Mouse (Mus musculus): Measurements from ENCODE around the gene Hadhb. TPM values are rescaled to one million over a fixed set of nuclear protein-coding genes. Genes with fewer than 3 reads are reported as not detected.

Gene Hadhb
- polyA plus RNA-seq, 1 experiment from 2014 or later: 93.0 TPM

DNA sequence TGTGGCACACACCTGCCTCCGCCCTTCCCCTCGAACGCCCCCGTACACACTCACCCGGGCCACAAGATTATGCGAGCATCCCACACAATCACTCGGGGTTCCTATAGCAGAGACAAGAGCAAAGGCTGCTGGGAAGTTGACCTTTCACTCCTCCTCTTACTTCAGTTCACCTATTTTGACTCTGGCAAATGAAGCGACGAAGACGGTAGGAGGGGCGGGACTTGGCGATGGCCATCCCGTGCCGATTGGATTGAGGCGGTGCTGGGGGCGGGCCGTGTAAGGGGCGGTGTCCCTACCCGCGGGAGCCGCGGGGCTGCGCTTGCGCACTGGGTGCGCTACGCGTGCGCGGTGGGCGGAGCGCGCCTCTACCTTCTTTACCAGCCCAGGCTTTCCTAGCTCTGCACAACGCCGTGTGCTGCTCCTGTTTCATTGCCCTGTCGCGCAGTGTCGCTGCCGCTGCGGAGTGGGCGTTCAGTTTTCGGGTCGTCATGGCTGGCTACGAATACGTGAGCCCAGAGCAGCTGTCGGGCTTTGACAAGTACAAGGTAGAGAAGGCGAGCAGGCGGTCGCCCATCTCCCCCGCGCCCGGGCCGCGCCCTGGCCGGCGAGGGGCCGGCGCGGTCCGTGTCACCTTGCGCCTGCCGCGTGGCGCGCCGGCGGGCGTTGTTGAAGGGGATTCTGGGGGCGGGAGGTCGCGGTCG lies 77.4 kb downstream of the Hadhb start, which contains the start of gene Selenoi:
Selenoi (plus strand) TSS at position 311 of the 701 bp plus-strand sequence.
- H3K4me3 ChIP-seq: peak within 1 kb of the TSS; percentile 87
- H3K27me3 ChIP-seq (ENCODE audit: insufficient read depth, poor library complexity, severe bottlenecking): no peaks in the 10 kb centered on the region
- H3K9me3 ChIP-seq: peaks cover 9% of the 10 kb centered on the region
- H3K4me1 ChIP-seq (replicated peaks): peaks cover 29% of the 10 kb centered on the region
- peak within 1 kb of the TSS; percentile 91 for H3K27ac ChIP-seq
- 2% methylated on average over 71 of the region's 71 CpGs for WGBS
- DNase-seq (ENCODE audit: low spot score): peak; percentile 98
- H3K36me3 ChIP-seq: peaks cover 12% of the 10 kb centered on the region

DNA sequence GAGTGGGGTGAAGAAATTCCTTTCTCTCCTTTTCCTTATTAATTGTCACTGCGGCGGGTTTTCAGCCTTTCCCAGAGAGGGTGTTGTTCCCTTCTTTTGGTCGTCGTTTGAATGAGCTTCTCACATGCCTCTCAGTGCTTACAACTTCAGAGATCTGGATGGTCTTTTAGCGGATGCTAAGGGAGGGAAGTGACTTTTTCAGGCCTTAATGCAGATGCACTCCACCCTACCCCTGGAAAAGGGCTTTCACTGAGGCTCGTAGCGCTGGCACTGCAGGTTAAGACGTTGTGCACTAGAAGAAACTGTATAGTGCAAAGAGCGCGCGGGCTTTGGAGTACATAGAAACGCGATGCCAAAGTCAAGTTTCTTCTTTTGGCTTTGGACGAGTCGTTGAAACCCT lies 78.0 kb downstream of the Hadhb start:
- no peaks in the 10 kb centered on the region for H3K27me3 ChIP-seq (ENCODE audit: insufficient read depth, poor library complexity, severe bottlenecking)
- DNase-seq (ENCODE audit: low spot score): no peak
- H3K4me1 ChIP-seq (replicated peaks): peaks cover 29% of the 10 kb centered on the region
- H3K36me3 ChIP-seq: peaks cover 18% of the 10 kb centered on the region
- peak overlapping the region; percentile 91 for H3K27ac ChIP-seq
- peaks cover 9% of the 10 kb centered on the region for H3K9me3 ChIP-seq
- 4% methylated on average over 15 of the region's 15 CpGs for WGBS
- peak overlapping the region; percentile 87 for H3K4me3 ChIP-seq

DNA sequence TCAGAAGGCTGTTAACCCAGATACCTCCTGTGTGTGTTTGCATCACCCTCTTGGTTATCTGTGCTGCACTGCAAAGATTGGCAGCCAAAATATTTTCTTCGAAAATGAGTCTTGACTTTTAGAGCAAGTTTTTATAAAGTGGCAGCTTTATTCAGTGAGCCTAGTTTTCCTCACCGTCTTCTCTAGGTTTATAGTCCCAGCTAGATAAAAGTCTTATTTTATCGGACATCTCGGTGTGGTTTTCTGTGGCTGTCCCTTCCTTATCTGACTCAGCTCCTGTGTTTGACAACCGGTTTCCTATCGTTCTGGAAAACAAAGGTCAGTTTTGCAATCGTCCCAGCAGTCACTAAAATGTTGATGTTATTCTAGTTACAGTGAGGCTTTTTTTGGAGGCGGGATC lies 78.9 kb downstream of the Hadhb start:
- no peak overlapping the region for H3K27ac ChIP-seq
- peaks cover 28% of the 10 kb centered on the region for H3K36me3 ChIP-seq
- H3K4me1 ChIP-seq (replicated peaks): peaks cover 29% of the 10 kb centered on the region
- 76% methylated on average over 8 of the region's 8 CpGs for WGBS
- peak overlapping the region; percentile 87 for H3K4me3 ChIP-seq
- H3K27me3 ChIP-seq (ENCODE audit: insufficient read depth, poor library complexity, severe bottlenecking): no peaks in the 10 kb centered on the region
- H3K9me3 ChIP-seq: peaks cover 9% of the 10 kb centered on the region
- DNase-seq (ENCODE audit: low spot score): no peak

MicroRNA genes within 50 kb of the gene (microRNA counts, 519-probe panel; counts per million panel counts)
- 2,720 counts per million, percentile 80 among the panel's probes with 10 or more counts for microRNA mmu-miR-1960

Other genes starting within 250 kb of the Hadhb start
- not detected in 2 replicates for gene Il6, start 142.1 kb upstream of the Hadhb start, polyA plus RNA-seq (2016; fragmentation: Nextera tagmentation; extraction: Ambion mirVana)
- gene Tyms, start 81.6 kb upstream of the Hadhb start, polyA plus RNA-seq (2016; fragmentation: Nextera tagmentation; extraction: Ambion mirVana): 254 and 300 TPM in 2 replicates
- 7.2 and 22.7 TPM in 2 replicates for gene Garem2, start 50.1 kb upstream of the Hadhb start, polyA plus RNA-seq (2016; fragmentation: Nextera tagmentation; extraction: Ambion mirVana)
- gene 3110082J24Rik, start 49.2 kb upstream of the Hadhb start, polyA plus RNA-seq (2016; fragmentation: Nextera tagmentation; extraction: Ambion mirVana): 2.2 and 4.9 TPM in 2 replicates
- gene Hadha, start 86 bp upstream of the Hadhb start, polyA plus RNA-seq (2016; fragmentation: Nextera tagmentation; extraction: Ambion mirVana): 93.9 and 94.9 TPM in 2 replicates
- not detected in 2 replicates for gene Adgrf3, start 50.5 kb downstream of the Hadhb start, polyA plus RNA-seq (2016; fragmentation: Nextera tagmentation; extraction: Ambion mirVana)
- gene Selenoi, start 77.3 kb downstream of the Hadhb start, polyA plus RNA-seq (2016; fragmentation: Nextera tagmentation; extraction: Ambion mirVana): 17.3 and 17.9 TPM in 2 replicates
- gene Drc1, start 126.1 kb downstream of the Hadhb start, polyA plus RNA-seq (2016; fragmentation: Nextera tagmentation; extraction: Ambion mirVana): 0.85 and 2.0 TPM in 2 replicates